Mouse (Mus musculus) embryo, embryonic 11.5 days (tissue): ENCODE results near the gene Mrpl52.

Experiments
- DNase-seq: peaks from one replicate; pipeline ENCODE4 v3.0.0-alpha.2; 2012; ENCODE audit warnings: low read depth, low spot score

Mrpl52 gene

DNA sequence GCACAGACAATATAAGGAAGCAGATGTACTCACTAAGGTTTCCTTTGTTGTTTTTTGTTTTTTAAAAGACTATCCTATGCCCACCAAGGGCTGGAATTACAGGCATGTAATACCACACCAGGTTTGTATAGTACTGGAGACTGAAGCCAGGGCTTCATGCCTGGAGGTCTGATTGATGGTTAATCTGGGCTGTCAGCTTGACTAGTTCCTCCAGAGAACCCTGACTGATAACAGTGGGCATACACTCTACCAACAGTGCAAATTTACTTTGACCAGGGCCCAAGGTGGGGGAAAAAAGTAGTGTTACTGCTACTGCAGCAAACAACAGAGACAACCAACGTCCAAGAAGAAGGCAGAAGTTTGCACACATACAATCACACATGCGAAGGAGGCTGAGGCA, 44.8 kb downstream of the Mrpl52 start:
- no peak for DNase-seq

GRCm38 (mm10) chr14:54472671-54473070, 46.0 kb downstream of the Mrpl52 start:
- no peak for DNase-seq

GRCm38 (mm10) chr14:54474744-54475143, 48.0 kb downstream of the Mrpl52 start:
- no peak for DNase-seq

DNA sequence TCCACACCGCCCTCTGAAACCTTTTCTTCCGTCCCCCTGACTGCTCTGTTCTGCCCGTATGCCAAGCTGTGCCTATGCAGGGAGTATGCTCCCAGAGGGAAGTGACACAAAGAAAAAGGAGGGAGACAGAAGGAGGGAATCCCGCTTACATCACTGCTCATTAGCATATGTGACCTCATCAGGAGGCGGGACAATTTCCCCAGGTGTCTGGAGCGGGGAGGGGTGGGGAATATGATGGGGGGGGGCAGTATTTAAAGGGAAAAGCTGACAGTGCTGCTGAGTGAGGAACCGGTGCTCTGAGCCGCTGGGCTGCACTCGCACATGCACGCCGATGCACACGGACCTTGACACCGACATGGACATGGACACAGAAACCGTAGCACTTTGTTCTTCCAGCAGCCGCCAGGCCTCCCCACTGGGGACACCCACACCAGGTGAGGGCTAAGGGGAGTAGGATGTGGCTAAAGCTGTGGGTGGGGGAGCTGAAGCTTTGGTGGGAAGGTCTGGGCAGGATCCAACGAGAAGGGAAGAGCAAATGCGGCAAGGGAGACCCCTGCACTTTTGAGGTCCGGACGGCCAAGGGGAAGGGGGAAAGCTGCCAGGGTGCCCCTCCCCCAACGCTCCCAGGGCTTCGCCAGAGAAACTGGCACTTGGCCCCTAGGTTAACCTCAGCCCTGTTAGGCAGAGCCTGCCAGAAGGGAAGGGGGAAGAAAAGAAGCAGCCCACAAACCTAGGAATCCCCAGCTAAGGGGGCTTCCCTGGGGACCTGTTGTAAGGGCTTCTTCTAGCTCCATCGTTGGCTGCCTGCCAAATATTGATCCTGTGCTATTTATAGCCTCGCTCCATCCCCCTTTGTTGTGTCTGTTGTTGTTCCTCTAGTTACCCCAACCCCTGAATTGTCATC, 49.5 kb downstream of the Mrpl52 start, which contains the start of gene Rem2:
TSS of gene Rem2 (plus strand) at position 160 of the 904 bp plus-strand sequence.
- DNase-seq, result peak; percentile 51

GRCm38 (mm10) chr14:54477172-54477909, 50.6 kb downstream of the Mrpl52 start:
- DNase-seq, result no peak
